In genomic region chr1:186721846-186722245, GRCm38 (mm10) we compare ENCODE assay signal across 8 mouse cellular contexts. TPM values are rescaled to one million over a fixed set of nuclear protein-coding genes. Genes with fewer than 3 reads are reported as not detected.
A peak's percentile ranks its signal among the peaks of the same experiment; 100 is the strongest.
DNase-seq lines count a peak whose midpoint lies in the region; ATAC-seq and TF ChIP-seq lines count a peak whose summit lies in the region.

No protein-coding gene starts in this region.

- 20% methylated on average over 12 of the region's 12 CpGs for WGBS in embryonic facial prominence, embryonic 13.5 days
- 31% methylated on average over 12 of the region's 12 CpGs for WGBS in heart, adult 2 months
- 32% methylated on average over 12 of the region's 12 CpGs for WGBS in kidney, embryonic 15.5 days
- 20% methylated on average over 12 of the region's 12 CpGs for WGBS in limb, embryonic 15.5 days
- WGBS in midbrain, postnatal 0 days, result 35% methylated on average over 12 of the region's 12 CpGs

- H3K4me3 ChIP-seq in embryonic facial prominence, embryonic 13.5 days, result no peak overlapping the region
- no peak overlapping the region for H3K4me3 ChIP-seq in heart, adult 2 months
- no peak overlapping the region for H3K4me3 ChIP-seq in kidney, embryonic 15.5 days (replicated peaks)
- H3K4me3 ChIP-seq in limb, embryonic 15.5 days, result no peak overlapping the region
- no peak overlapping the region for H3K4me3 ChIP-seq in midbrain, postnatal 0 days (ENCODE audit: low read depth, low read length)

- TF ChIP-seq CTCF in heart, adult 2 months (IDR thresholded peaks at IDR 0.05), result peak; percentile 99
- peak; percentile 100 for TF ChIP-seq CTCF in midbrain, postnatal 0 days (IDR thresholded peaks at IDR 0.05)

- no peaks in the 10 kb centered on the region for H3K9me3 ChIP-seq in embryonic facial prominence, embryonic 13.5 days
- no peaks in the 10 kb centered on the region for H3K9me3 ChIP-seq in kidney, embryonic 15.5 days (replicated peaks)
- no peaks in the 10 kb centered on the region for H3K9me3 ChIP-seq in limb, embryonic 15.5 days
- H3K9me3 ChIP-seq in midbrain, postnatal 0 days (ENCODE audit: low read length), result no peaks in the 10 kb centered on the region

- peak; percentile 59; the same call in 1 of the 2 replicates for ATAC-seq in embryonic facial prominence, embryonic 13.5 days (ENCODE audit: insufficient number of reproducible peaks, insufficient read depth, low FRiP score, low TSS enrichment, low read depth)
- peak; percentile 60 for ATAC-seq in kidney, embryonic 15.5 days (replicated peaks; ENCODE audit: low FRiP score)
- ATAC-seq in limb, embryonic 15.5 days (ENCODE audit: insufficient number of reproducible peaks, low FRiP score, low TSS enrichment, low read depth), result peak; percentile 62
- peak; percentile 63 for ATAC-seq in midbrain, postnatal 0 days (ENCODE audit: low FRiP score)

- H3K79me2 ChIP-seq in heart, adult 2 months (replicated peaks; ENCODE audit: control insufficient read depth, insufficient read depth, low read length), result no peaks in the 10 kb centered on the region

- H3K9ac ChIP-seq in embryonic facial prominence, embryonic 13.5 days, result no peak overlapping the region
- H3K9ac ChIP-seq in heart, adult 2 months (ENCODE audit: low read depth, low read length), result no peak overlapping the region
- no peak overlapping the region for H3K9ac ChIP-seq in kidney, embryonic 15.5 days
- no peak overlapping the region for H3K9ac ChIP-seq in limb, embryonic 15.5 days
- no peak overlapping the region for H3K9ac ChIP-seq in midbrain, postnatal 0 days (replicated peaks; ENCODE audit: low read length, poor library complexity, severe bottlenecking)

- TF ChIP-seq POLR2A in heart, adult 2 months (IDR thresholded peaks at IDR 0.05; ENCODE audit: insufficient read depth, low read depth, low read length), result no peak

- TF ChIP-seq EP300 in heart, adult 2 months (IDR thresholded peaks at IDR 0.05; ENCODE audit: insufficient read depth, low read depth, low read length), result peak; percentile 96

- intact Hi-C loops in heart, adult 2 months (cut with DNase I), result loop anchor here (1.0 to 10.0 kb wide), 3 partner anchors 705 to 1177 kb away; no protein-coding TSS in a partner anchor

- H3K4me1 ChIP-seq in embryonic facial prominence, embryonic 13.5 days, result 0 out of 2 replicates have a peak, but pooled peaks cover 3% of the 10 kb centered on the region
- H3K4me1 ChIP-seq in heart, adult 2 months (ENCODE audit: control insufficient read depth, insufficient read depth, low read length), result no peaks in the 10 kb centered on the region
- H3K4me1 ChIP-seq in kidney, embryonic 15.5 days, result peaks cover 1% of the 10 kb centered on the region
- 0 out of 2 replicates have a peak, but pooled peaks cover 2% of the 10 kb centered on the region for H3K4me1 ChIP-seq in limb, embryonic 15.5 days
- H3K4me1 ChIP-seq in midbrain, postnatal 0 days (ENCODE audit: insufficient read depth, low read length), result no peaks in the 10 kb centered on the region

- H3K4me2 ChIP-seq in embryonic facial prominence, embryonic 13.5 days, result peak overlapping the region; percentile 26
- no peak overlapping the region for H3K4me2 ChIP-seq in kidney, embryonic 15.5 days
- no peak overlapping the region for H3K4me2 ChIP-seq in limb, embryonic 15.5 days
- no peak overlapping the region for H3K4me2 ChIP-seq in midbrain, postnatal 0 days (ENCODE audit: low read depth, low read length, poor library complexity, severe bottlenecking)

- H3K27me3 ChIP-seq in embryonic facial prominence, embryonic 13.5 days, result no peaks in the 10 kb centered on the region
- no peaks in the 10 kb centered on the region for H3K27me3 ChIP-seq in heart, adult 2 months (ENCODE audit: control insufficient read depth, insufficient read depth, low read length)
- no peaks in the 10 kb centered on the region for H3K27me3 ChIP-seq in kidney, embryonic 15.5 days
- H3K27me3 ChIP-seq in limb, embryonic 15.5 days, result no peaks in the 10 kb centered on the region
- no peaks in the 10 kb centered on the region for H3K27me3 ChIP-seq in midbrain, postnatal 0 days (ENCODE audit: insufficient read depth, low read length)

- peak; percentile 83 for DNase-seq in 416B (ENCODE audit: low read depth)
- peak; percentile 78 to 81 for DNase-seq in adrenal gland, postnatal 36 days
- peak; percentile 71 to 88 for DNase-seq in heart, adult 2 months
- DNase-seq in midbrain, postnatal 0 days (ENCODE audit: low spot score), result peak; percentile 85
- DNase-seq in spleen, postnatal 10 days (ENCODE audit: low spot score in 2 of 2), result peak; percentile 71 to 85

- peaks cover 28% of the 10 kb centered on the region for H3K36me3 ChIP-seq in embryonic facial prominence, embryonic 13.5 days
- no peaks in the 10 kb centered on the region for H3K36me3 ChIP-seq in heart, adult 2 months (ENCODE audit: control insufficient read depth, insufficient read depth, low read length)
- H3K36me3 ChIP-seq in kidney, embryonic 15.5 days, result peaks cover 47% of the 10 kb centered on the region
- H3K36me3 ChIP-seq in limb, embryonic 15.5 days, result peaks cover 25% of the 10 kb centered on the region
- H3K36me3 ChIP-seq in midbrain, postnatal 0 days (ENCODE audit: insufficient read depth, low read length), result peaks cover 13% of the 10 kb centered on the region

- H3K27ac ChIP-seq in embryonic facial prominence, embryonic 13.5 days, result no peak overlapping the region
- H3K27ac ChIP-seq in heart, adult 2 months, result no peak overlapping the region
- H3K27ac ChIP-seq in kidney, embryonic 15.5 days, result no peak overlapping the region
- no peak overlapping the region for H3K27ac ChIP-seq in limb, embryonic 15.5 days
- no peak overlapping the region for H3K27ac ChIP-seq in midbrain, postnatal 0 days (ENCODE audit: low read depth, low read length)

RNA-seq across cellular contexts. Expression of gene Tgfb2, which starts 16.1 kb away (rescaled TPM):
- 1 to 10 TPM; 2.0 to 2.4 TPM for total RNA-seq in adrenal gland, postnatal 36 days (2021)
- 75.2 and 103 TPM in 2 replicates for polyA plus RNA-seq in embryonic facial prominence, embryonic 13.5 days (2015; fragmentation: Nextera tagmentation; extraction: Ambion mirVana)
- 1 to 10 TPM; 4.6 to 5.1 TPM for total RNA-seq in heart, adult 2 months (2021)
- 1.5 and 2.1 TPM in 2 replicates for polyA plus RNA-seq in heart, adult 2 months (2012; rRNA removed)
- polyA plus RNA-seq in kidney, embryonic 15.5 days (2015; fragmentation: Nextera tagmentation; extraction: Ambion mirVana), result 16.4 and 23.5 TPM in 2 replicates
- 73.8 and 75.6 TPM in 2 replicates for polyA plus RNA-seq in limb, embryonic 15.5 days (2015; fragmentation: Nextera tagmentation; extraction: Ambion mirVana)
- total RNA-seq in midbrain, postnatal 0 days (2014; rRNA removed), result 14.8 and 19.8 TPM in 2 replicates
- 20.1 and 22.9 TPM in 2 replicates for polyA plus RNA-seq in midbrain, postnatal 0 days (2015; fragmentation: Nextera tagmentation; extraction: Ambion mirVana)

RNA-seq across cellular contexts. Expression of gene Rrp15, which starts 27.3 kb away (rescaled TPM):
- 10 to 100 TPM; 24.0 to 28.2 TPM for total RNA-seq in adrenal gland, postnatal 36 days (2021)
- 67.8 and 69.3 TPM in 2 replicates for polyA plus RNA-seq in embryonic facial prominence, embryonic 13.5 days (2015; fragmentation: Nextera tagmentation; extraction: Ambion mirVana)
- total RNA-seq in heart, adult 2 months (2021), result 1 to 10 TPM; 8.9 to 9.5 TPM
- polyA plus RNA-seq in heart, adult 2 months (2012; rRNA removed), result 2.9 TPM in 2 replicates
- 72.6 and 75.5 TPM in 2 replicates for polyA plus RNA-seq in kidney, embryonic 15.5 days (2015; fragmentation: Nextera tagmentation; extraction: Ambion mirVana)
- polyA plus RNA-seq in limb, embryonic 15.5 days (2015; fragmentation: Nextera tagmentation; extraction: Ambion mirVana), result 61.3 and 64.6 TPM in 2 replicates
- total RNA-seq in midbrain, postnatal 0 days (2014; rRNA removed), result 15.7 and 16.3 TPM in 2 replicates
- 19.7 and 22.9 TPM in 2 replicates for polyA plus RNA-seq in midbrain, postnatal 0 days (2015; fragmentation: Nextera tagmentation; extraction: Ambion mirVana)
